Mouse (Mus musculus) gastrocnemius, postnatal 36 days (tissue): ENCODE measurements around the gene Gm10073. TPM values are rescaled to one million over a fixed set of nuclear protein-coding genes. Genes with fewer than 3 reads are reported as not detected.

Experiments
- total RNA-seq, 2 experiments: library from RNA; stranded (reverse); gene quantifications; 2 replicates each; pipeline ENCODE4 v1.2.3; 2021

Gm10073 gene
- total RNA-seq, 2 experiments from 2014 or later = 77.3 to 89.2 TPM

Other genes starting within 250 kb of the Gm10073 start
- under 1 TPM; 0.44 to 0.74 TPM for gene Smpd3, start 235.5 kb downstream of the Gm10073 start, total RNA-seq
- 1 to 10 TPM in 1 of 2 experiments, under 1 TPM in 1; 0.91 to 1.6 TPM for gene Zfp90, start 158.1 kb downstream of the Gm10073 start, total RNA-seq
- gene 6030452D12Rik, start 72.9 kb downstream of the Gm10073 start, total RNA-seq = not detected
- under 1 TPM in 1 of 2 experiments, not detected in 1; 0.10 TPM for gene Cdh3, start 62.6 kb downstream of the Gm10073 start, total RNA-seq
- gene Cdh1, start 29.9 kb upstream of the Gm10073 start, total RNA-seq = under 1 TPM; 0.18 to 0.37 TPM
- 10 to 100 TPM; 10.2 to 11.5 TPM for gene Tango6, start 109.6 kb upstream of the Gm10073 start, total RNA-seq